Mouse (Mus musculus): ENCODE data around the gene Vezt. TPM values are rescaled to one million over a fixed set of nuclear protein-coding genes. Genes with fewer than 3 reads are reported as not detected.

Vezt gene
- polyA plus RNA-seq, 1 experiment = 16.8 TPM

DNA sequence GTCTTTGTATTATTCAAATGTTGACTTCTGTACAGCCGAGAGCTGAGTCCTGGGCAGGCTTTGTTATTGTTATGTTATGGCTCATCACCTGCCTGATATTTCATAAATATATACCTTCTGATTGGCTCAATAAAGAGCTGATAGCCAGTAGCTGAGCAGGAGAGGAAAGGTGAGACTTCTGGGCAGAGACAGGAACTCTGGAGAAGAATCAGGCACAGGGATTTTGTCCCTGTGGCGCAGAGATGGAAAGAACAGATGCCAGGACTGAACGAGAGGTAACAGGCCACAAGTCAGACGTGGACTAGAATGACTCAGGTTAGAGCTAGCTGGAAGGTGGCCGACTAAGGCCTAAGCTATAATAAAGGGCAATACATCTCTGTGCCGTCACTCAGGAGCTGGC lies 7.1 kb downstream of the Vezt start:
- no peak for TF ChIP-seq MYOD1 (IDR thresholded peaks at IDR 0.05; ENCODE audit: control insufficient read depth in 1 of 3, insufficient read length in 2 of 3, low read depth in 2 of 3)
- TF ChIP-seq MAX (IDR thresholded peaks at IDR 0.05; ENCODE audit: low read depth) = no peak
- no peak for TF ChIP-seq TCF3 (IDR thresholded peaks at IDR 0.05; ENCODE audit: insufficient read length, low read depth)
- TF ChIP-seq MYOG (IDR thresholded peaks at IDR 0.05; ENCODE audit: control insufficient read depth in 1 of 3, insufficient read depth in 1 of 3, insufficient read length in 2 of 3, low read depth in 2 of 3) = no peak
- no peak for TF ChIP-seq POLR2A (IDR thresholded peaks at IDR 0.05; ENCODE audit: insufficient read length, low read depth)
- TF ChIP-seq POLR2AphosphoS2 (IDR thresholded peaks at IDR 0.05; ENCODE audit: insufficient read length, low read depth) = no peak
- peaks cover 44% of the 10 kb centered on the region for H3K79me2 ChIP-seq (ENCODE audit: control insufficient read depth, insufficient read depth)
- H3K4me2 ChIP-seq (ENCODE audit: low read depth) = no peak overlapping the region
- no peaks in the 10 kb centered on the region for H3K27me3 ChIP-seq (ENCODE audit: control insufficient read depth, insufficient read depth, insufficient read length)
- no peak overlapping the region for H3K4me3 ChIP-seq
- no peak overlapping the region for H3ac ChIP-seq (ENCODE audit: control insufficient read depth, insufficient read length)
- no peaks in the 10 kb centered on the region for H3K36me3 ChIP-seq (ENCODE audit: control insufficient read depth, insufficient read depth)

DNA sequence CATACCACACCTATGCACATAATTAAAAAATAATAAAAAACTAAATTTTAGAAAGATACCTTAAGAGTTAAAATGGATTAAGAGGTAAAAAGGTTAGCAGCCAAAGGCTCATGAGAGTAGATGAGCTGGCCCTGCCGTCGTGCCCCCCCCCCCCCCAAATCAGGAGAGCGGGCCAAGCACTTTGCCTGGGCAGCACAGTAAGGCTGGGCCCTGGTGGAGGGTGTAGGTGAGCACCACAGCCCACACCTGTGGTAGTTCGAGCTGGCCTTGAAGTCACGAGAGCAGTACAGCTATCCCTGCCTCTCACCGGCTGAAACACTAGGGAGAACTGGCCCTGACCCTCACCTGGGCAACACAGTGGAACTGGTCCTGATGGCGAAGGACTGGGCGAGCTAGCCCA lies 10.5 kb downstream of the Vezt start:
- Histone ChIP-seq H3ac (ENCODE audit: control insufficient read depth, insufficient read length) (no peak overlapping the region), H3K36me3 (ENCODE audit: control insufficient read depth, insufficient read depth) (peaks cover 3% of the 10 kb centered on the region), H3K4me2 (ENCODE audit: low read depth) (no peak overlapping the region), H3K4me3 (no peak overlapping the region), H3K79me2 (ENCODE audit: control insufficient read depth, insufficient read depth) (peaks cover 29% of the 10 kb centered on the region), H3K27me3 (ENCODE audit: control insufficient read depth, insufficient read depth, insufficient read length) (no peaks in the 10 kb centered on the region)
- no peak for TF ChIP-seq POLR2AphosphoS2 (IDR thresholded peaks at IDR 0.05; ENCODE audit: insufficient read length, low read depth)
- no peak for TF ChIP-seq USF1 (IDR thresholded peaks at IDR 0.05; ENCODE audit: low read depth)
- TF ChIP-seq CEBPB (IDR thresholded peaks at IDR 0.05; ENCODE audit: insufficient read depth, poor library complexity, severe bottlenecking) = no peak
- no peak for TF ChIP-seq POLR2A (IDR thresholded peaks at IDR 0.05; ENCODE audit: insufficient read length, low read depth)
- no peak for TF ChIP-seq REST (IDR thresholded peaks at IDR 0.05; ENCODE audit: insufficient read depth, insufficient read length)
- TF ChIP-seq MYOG (IDR thresholded peaks at IDR 0.05; ENCODE audit: control insufficient read depth in 1 of 3, insufficient read depth in 1 of 3, insufficient read length in 2 of 3, low read depth in 2 of 3) = no peak
- TF ChIP-seq MYOD1 (IDR thresholded peaks at IDR 0.05; ENCODE audit: control insufficient read depth in 1 of 3, insufficient read length in 2 of 3, low read depth in 2 of 3) = no peak
- no peak for TF ChIP-seq SRF (IDR thresholded peaks at IDR 0.05; ENCODE audit: control insufficient read depth, insufficient read length, low read depth)
- TF ChIP-seq MAX (IDR thresholded peaks at IDR 0.05; ENCODE audit: low read depth) = no peak
- no peak for TF ChIP-seq TCF12 (IDR thresholded peaks at IDR 0.05; ENCODE audit: insufficient read depth, poor library complexity, severe bottlenecking)
- TF ChIP-seq TCF3 (IDR thresholded peaks at IDR 0.05; ENCODE audit: insufficient read length, low read depth) = no peak
- TF ChIP-seq E2F4 (IDR thresholded peaks at IDR 0.05; ENCODE audit: insufficient read depth) = no peak

- no peak overlapping the region for H3K4me2 ChIP-seq (ENCODE audit: low read depth)
- H3K27me3 ChIP-seq (ENCODE audit: control insufficient read depth, insufficient read depth, insufficient read length) = no peaks in the 10 kb centered on the region
- peaks cover 34% of the 10 kb centered on the region for H3K79me2 ChIP-seq (ENCODE audit: control insufficient read depth, insufficient read depth)
- peaks cover 3% of the 10 kb centered on the region for H3K36me3 ChIP-seq (ENCODE audit: control insufficient read depth, insufficient read depth)
- no peak overlapping the region for H3K4me3 ChIP-seq
- H3ac ChIP-seq (ENCODE audit: control insufficient read depth, insufficient read length) = no peak overlapping the region
- no peak for TF ChIP-seq E2F4 (IDR thresholded peaks at IDR 0.05; ENCODE audit: insufficient read depth)
- no peak for TF ChIP-seq TCF12 (IDR thresholded peaks at IDR 0.05; ENCODE audit: insufficient read depth, poor library complexity, severe bottlenecking)
- no peak for TF ChIP-seq MYOG (IDR thresholded peaks at IDR 0.05; ENCODE audit: control insufficient read depth in 1 of 3, insufficient read depth in 1 of 3, insufficient read length in 2 of 3, low read depth in 2 of 3)
- TF ChIP-seq MYOD1 (IDR thresholded peaks at IDR 0.05; ENCODE audit: control insufficient read depth in 1 of 3, insufficient read length in 2 of 3, low read depth in 2 of 3) = no peak
- no peak for TF ChIP-seq USF1 (IDR thresholded peaks at IDR 0.05; ENCODE audit: low read depth)
- TF ChIP-seq MAX (IDR thresholded peaks at IDR 0.05; ENCODE audit: low read depth) = no peak
- no peak for TF ChIP-seq REST (IDR thresholded peaks at IDR 0.05; ENCODE audit: insufficient read depth, insufficient read length)
- TF ChIP-seq POLR2A (IDR thresholded peaks at IDR 0.05; ENCODE audit: insufficient read length, low read depth) = no peak
- TF ChIP-seq TCF3 (IDR thresholded peaks at IDR 0.05; ENCODE audit: insufficient read length, low read depth) = no peak
- no peak for TF ChIP-seq POLR2AphosphoS2 (IDR thresholded peaks at IDR 0.05; ENCODE audit: insufficient read length, low read depth)
Observed at GRCm38 (mm10) chr10:94021059-94021458, 14.6 kb downstream of the Vezt start.

GRCm38 (mm10) chr10:94020587-94020986 lies 15.0 kb downstream of the Vezt start:
- TF ChIP-seq MAX (IDR thresholded peaks at IDR 0.05; ENCODE audit: low read depth) (no peak), TCF3 (IDR thresholded peaks at IDR 0.05; ENCODE audit: insufficient read length, low read depth) (no peak), USF1 (IDR thresholded peaks at IDR 0.05; ENCODE audit: low read depth) (no peak), TCF12 (IDR thresholded peaks at IDR 0.05; ENCODE audit: insufficient read depth, poor library complexity, severe bottlenecking) (no peak), E2F4 (IDR thresholded peaks at IDR 0.05; ENCODE audit: insufficient read depth) (no peak), SRF (IDR thresholded peaks at IDR 0.05; ENCODE audit: control insufficient read depth, insufficient read length, low read depth) (no peak), POLR2AphosphoS2 (IDR thresholded peaks at IDR 0.05; ENCODE audit: insufficient read length, low read depth) (no peak), POLR2A (IDR thresholded peaks at IDR 0.05; ENCODE audit: insufficient read length, low read depth) (no peak), MYOG (IDR thresholded peaks at IDR 0.05; ENCODE audit: control insufficient read depth in 1 of 3, insufficient read depth in 1 of 3, insufficient read length in 2 of 3, low read depth in 2 of 3) (no peak), CEBPB (IDR thresholded peaks at IDR 0.05; ENCODE audit: insufficient read depth, poor library complexity, severe bottlenecking) (no peak), MYOD1 (IDR thresholded peaks at IDR 0.05; ENCODE audit: control insufficient read depth in 1 of 3, insufficient read length in 2 of 3, low read depth in 2 of 3) (no peak), REST (IDR thresholded peaks at IDR 0.05; ENCODE audit: insufficient read depth, insufficient read length) (no peak)
- Histone ChIP-seq H3K4me3 (no peak overlapping the region), H3K79me2 (ENCODE audit: control insufficient read depth, insufficient read depth) (peaks cover 37% of the 10 kb centered on the region), H3K36me3 (ENCODE audit: control insufficient read depth, insufficient read depth) (peaks cover 3% of the 10 kb centered on the region), H3K27me3 (ENCODE audit: control insufficient read depth, insufficient read depth, insufficient read length) (no peaks in the 10 kb centered on the region), H3ac (ENCODE audit: control insufficient read depth, insufficient read length) (no peak overlapping the region), H3K4me2 (ENCODE audit: low read depth) (no peak overlapping the region)

- Histone ChIP-seq H3K4me2 (ENCODE audit: low read depth) (no peak overlapping the region), H3ac (ENCODE audit: control insufficient read depth, insufficient read length) (no peak overlapping the region), H3K4me3 (no peak overlapping the region), H3K36me3 (ENCODE audit: control insufficient read depth, insufficient read depth) (no peaks in the 10 kb centered on the region), H3K27me3 (ENCODE audit: control insufficient read depth, insufficient read depth, insufficient read length) (no peaks in the 10 kb centered on the region), H3K79me2 (ENCODE audit: control insufficient read depth, insufficient read depth) (peaks cover 44% of the 10 kb centered on the region)
- TF ChIP-seq POLR2A (IDR thresholded peaks at IDR 0.05; ENCODE audit: insufficient read length, low read depth) (no peak), USF1 (IDR thresholded peaks at IDR 0.05; ENCODE audit: low read depth) (no peak), MAX (IDR thresholded peaks at IDR 0.05; ENCODE audit: low read depth) (no peak)
Observed at GRCm38 (mm10) chr10:94017455-94017854, 18.2 kb downstream of the Vezt start.

Data from myocyte (in vitro differentiated cells).